Mouse (Mus musculus) cerebellum, adult (tissue): Measurements from ENCODE around the gene Gm42674.

Experiments used
- ATAC-seq: cut with Nextera tagmentation; 2 replicates; pipeline ENCODE4 v1.9.2; 2017; ENCODE audit warnings: mild to moderate bottlenecking, moderate library complexity, mixed read lengths; ENCODE audit not compliant: insufficient number of reproducible peaks, low FRiP score, low TSS enrichment

The Gm42674 gene

GRCm38 (mm10) chr3:90617586-90617985, 15.9 kb downstream of the Gm42674 start:
- ATAC-seq: no peak

GRCm38 (mm10) chr3:90621552-90621951, 19.8 kb downstream of the Gm42674 start:
- no peak for ATAC-seq

- ATAC-seq: no peak
Observed at GRCm38 (mm10) chr3:90623435-90624071, 21.8 kb downstream of the Gm42674 start.

GRCm38 (mm10) chr3:90625496-90625895, 23.8 kb downstream of the Gm42674 start:
- no peak for ATAC-seq

GRCm38 (mm10) chr3:90626266-90627021, 24.7 kb downstream of the Gm42674 start:
- no peak for ATAC-seq

- ATAC-seq: no peak
Observed at GRCm38 (mm10) chr3:90627366-90627765, 25.7 kb downstream of the Gm42674 start.

GRCm38 (mm10) chr3:90627807-90628206, 26.1 kb downstream of the Gm42674 start:
- no peak for ATAC-seq

- ATAC-seq: no peak
Observed at GRCm38 (mm10) chr3:90629298-90629697, 27.6 kb downstream of the Gm42674 start.

GRCm38 (mm10) chr3:90631984-90632383, 30.3 kb downstream of the Gm42674 start:
- ATAC-seq: no peak

- no peak for ATAC-seq
Observed at GRCm38 (mm10) chr3:90638511-90639275, 37.0 kb downstream of the Gm42674 start.

- ATAC-seq: no peak
Observed at GRCm38 (mm10) chr3:90639511-90640154, 37.9 kb downstream of the Gm42674 start.

- ATAC-seq: no peak
Observed at GRCm38 (mm10) chr3:90640981-90641380, 39.3 kb downstream of the Gm42674 start.

- ATAC-seq: no peak
Observed at GRCm38 (mm10) chr3:90644220-90644619, 42.5 kb downstream of the Gm42674 start.

- no peak for ATAC-seq
Observed at GRCm38 (mm10) chr3:90647291-90647690, 45.6 kb downstream of the Gm42674 start.

- no peak for ATAC-seq
Observed at GRCm38 (mm10) chr3:90648981-90649380, 47.3 kb downstream of the Gm42674 start.

GRCm38 (mm10) chr3:90649832-90650231, 48.1 kb downstream of the Gm42674 start:
- ATAC-seq: no peak

GRCm38 (mm10) chr3:90652878-90653508, 51.3 kb downstream of the Gm42674 start:
- ATAC-seq: peak; percentile 82

- ATAC-seq: no peak
Observed at GRCm38 (mm10) chr3:90653717-90654116, 52.0 kb downstream of the Gm42674 start, which contains the start of gene S100a7a. Gene S100a7a (plus strand): TSS chr3:90654017.
